Mouse (Mus musculus) cerebellum, adult 8-10 months (tissue): ENCODE results near the gene Nenf.

Experiments used
- DNase-seq: peaks from one replicate; pipeline ENCODE4 v3.0.0; 2022

Nenf gene

GRCm38 (mm10) chr1:191316818-191317217 is 1.2 kb downstream of the Nenf start:
- no peak for DNase-seq

GRCm38 (mm10) chr1:191313926-191314325 is 4.1 kb downstream of the Nenf start:
- DNase-seq, result no peak

GRCm38 (mm10) chr1:191313158-191313557 is 4.8 kb downstream of the Nenf start:
- no peak for DNase-seq

- DNase-seq, result peak; percentile 86
Measured at GRCm38 (mm10) chr1:191312513-191312941, 5.5 kb downstream of the Nenf start.

- no peak for DNase-seq
Measured at GRCm38 (mm10) chr1:191311296-191311898, 6.6 kb downstream of the Nenf start.

GRCm38 (mm10) chr1:191307766-191308455 is 10.1 kb downstream of the Nenf start:
- DNase-seq, result no peak

- DNase-seq, result no peak
Measured at GRCm38 (mm10) chr1:191306316-191306715, 11.7 kb downstream of the Nenf start.

GRCm38 (mm10) chr1:191305610-191306009 is 12.4 kb downstream of the Nenf start:
- no peak for DNase-seq

GRCm38 (mm10) chr1:191304216-191304615 is 13.8 kb downstream of the Nenf start:
- DNase-seq, result no peak

GRCm38 (mm10) chr1:191303736-191304135 is 14.3 kb downstream of the Nenf start:
- DNase-seq, result no peak

GRCm38 (mm10) chr1:191301903-191302302 is 16.1 kb downstream of the Nenf start:
- DNase-seq, result no peak

- DNase-seq, result no peak
Measured at GRCm38 (mm10) chr1:191299215-191299942, 18.6 kb downstream of the Nenf start.

- DNase-seq, result no peak
Measured at GRCm38 (mm10) chr1:191298304-191298703, 19.7 kb downstream of the Nenf start.

GRCm38 (mm10) chr1:191296445-191296844 is 21.5 kb downstream of the Nenf start:
- no peak for DNase-seq

GRCm38 (mm10) chr1:191295784-191296183 is 22.2 kb downstream of the Nenf start:
- DNase-seq, result no peak

- DNase-seq, result no peak
Measured at GRCm38 (mm10) chr1:191293996-191294795, 23.8 kb downstream of the Nenf start.

GRCm38 (mm10) chr1:191293051-191293450 is 24.9 kb downstream of the Nenf start:
- DNase-seq, result no peak

GRCm38 (mm10) chr1:191292348-191292747 is 25.6 kb downstream of the Nenf start:
- peak; percentile 59 for DNase-seq

GRCm38 (mm10) chr1:191288762-191289161 is 29.2 kb downstream of the Nenf start:
- no peak for DNase-seq

GRCm38 (mm10) chr1:191284502-191284901 is 33.5 kb downstream of the Nenf start:
- no peak for DNase-seq

GRCm38 (mm10) chr1:191283110-191284040 is 34.6 kb downstream of the Nenf start:
- no peak for DNase-seq

GRCm38 (mm10) chr1:191282319-191282718 is 35.7 kb downstream of the Nenf start:
- no peak for DNase-seq
